In the genomic region with DNA sequence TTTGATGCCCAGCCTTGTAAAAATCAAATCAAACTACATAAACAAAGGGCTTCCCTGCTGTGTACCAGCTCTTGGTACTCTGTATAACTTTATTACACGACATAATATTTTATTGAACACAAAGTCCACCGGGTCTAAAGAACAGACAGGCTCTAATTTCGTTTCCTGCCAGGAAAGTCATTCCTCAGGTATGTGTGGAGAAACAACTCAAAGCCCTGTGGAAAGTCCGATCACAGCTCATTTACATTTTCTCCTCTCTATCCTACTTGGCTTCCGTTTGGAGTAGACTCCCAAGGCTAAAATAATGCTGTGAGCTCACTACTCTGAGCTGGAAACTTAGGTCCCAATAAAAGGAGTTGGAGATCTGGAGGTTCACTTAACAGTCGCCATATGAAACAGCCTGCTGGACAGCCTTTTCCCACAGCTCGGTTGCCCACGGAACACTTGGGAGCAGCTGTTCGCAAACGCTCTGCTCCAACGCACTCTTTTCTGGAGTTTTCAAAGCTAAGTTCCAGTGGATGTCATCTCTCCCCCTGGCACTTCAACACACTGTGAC, we compare ENCODE assay signal across 12 mouse cellular contexts.
DNase-seq lines count a peak whose midpoint lies in the region; ATAC-seq and TF ChIP-seq lines count a peak whose summit lies in the region.
"Had no signal": no experiment of that assay in that cellular context is flagged by ENCODE, and none has a peak within 500 bp of the region (broad histone marks: within the 10 kb centered on the region; RNA-seq: fewer than 3 reads in every experiment).

No protein-coding gene starts in this region.

- ATAC-seq in kidney, embryonic 15.5 days (replicated peaks; ENCODE audit: low FRiP score): no peak
- ATAC-seq in embryonic facial prominence, embryonic 14.5 days (ENCODE audit: low read depth): peak; percentile 35; the same call in 1 of the 2 replicates
- peak; percentile 78 for ATAC-seq in limb, embryonic 14.5 days (ENCODE audit: low FRiP score, low read depth)

- no peak overlapping the region for H3K4me3 ChIP-seq in kidney, embryonic 15.5 days (replicated peaks)
- H3K4me3 ChIP-seq in embryonic facial prominence, embryonic 14.5 days (ENCODE audit: low read depth, low read length): no peak overlapping the region
- H3K4me3 ChIP-seq in limb, embryonic 14.5 days (replicated peaks; ENCODE audit: low read length): no peak overlapping the region

- H3K9me3 ChIP-seq in kidney, embryonic 15.5 days (replicated peaks): no peaks in the 10 kb centered on the region
- no peaks in the 10 kb centered on the region for H3K9me3 ChIP-seq in embryonic facial prominence, embryonic 14.5 days (ENCODE audit: control insufficient read depth, low read length)
- 0 out of 2 replicates have a peak, but pooled peaks cover 3% of the 10 kb centered on the region for H3K9me3 ChIP-seq in limb, embryonic 14.5 days (ENCODE audit: control insufficient read depth, low read length)

- H3K27ac ChIP-seq in kidney, embryonic 15.5 days: peak overlapping the region; percentile 23; the same call in 1 of the 2 replicates
- H3K27ac ChIP-seq in embryonic facial prominence, embryonic 14.5 days (replicated peaks; ENCODE audit: low read depth, low read length): peak overlapping the region; percentile 66
- H3K27ac ChIP-seq in limb, embryonic 14.5 days (replicated peaks; ENCODE audit: low read depth, low read length): peak overlapping the region; percentile 63; the same call in 1 of the 2 replicates

- no peaks in the 10 kb centered on the region for H3K27me3 ChIP-seq in kidney, embryonic 15.5 days
- H3K27me3 ChIP-seq in embryonic facial prominence, embryonic 14.5 days (replicated peaks; ENCODE audit: control insufficient read depth, insufficient read depth, low read length): no peaks in the 10 kb centered on the region
- H3K27me3 ChIP-seq in limb, embryonic 14.5 days (ENCODE audit: control insufficient read depth, insufficient read depth, low read length): no peaks in the 10 kb centered on the region

- no peaks in the 10 kb centered on the region; the same call in 1 of the 2 replicates for H3K36me3 ChIP-seq in kidney, embryonic 15.5 days
- H3K36me3 ChIP-seq in embryonic facial prominence, embryonic 14.5 days (ENCODE audit: control insufficient read depth, insufficient read depth, low read length): no peaks in the 10 kb centered on the region
- no peaks in the 10 kb centered on the region for H3K36me3 ChIP-seq in limb, embryonic 14.5 days (ENCODE audit: control insufficient read depth, insufficient read depth, low read length)

- peaks cover 32% of the 10 kb centered on the region for H3K4me1 ChIP-seq in kidney, embryonic 15.5 days
- peaks cover 28% of the 10 kb centered on the region for H3K4me1 ChIP-seq in embryonic facial prominence, embryonic 14.5 days (ENCODE audit: control insufficient read depth, insufficient read depth, low read length)
- peaks cover 25% of the 10 kb centered on the region for H3K4me1 ChIP-seq in limb, embryonic 14.5 days (ENCODE audit: control insufficient read depth, insufficient read depth, low read length)

- WGBS in kidney, embryonic 15.5 days: 40% methylated on average over 11 of the region's 11 CpGs
- WGBS in embryonic facial prominence, embryonic 14.5 days: 56% methylated on average over 11 of the region's 11 CpGs
- 18% methylated on average over 11 of the region's 11 CpGs for WGBS in limb, embryonic 14.5 days

- H3K4me2 ChIP-seq in kidney, embryonic 15.5 days: 0 out of 2 replicates have a peak overlapping the region, but pooled peaks have one; percentile 9
- no peak overlapping the region for H3K4me2 ChIP-seq in embryonic facial prominence, embryonic 14.5 days (ENCODE audit: low read depth, low read length)
- peak overlapping the region; percentile 24 for H3K4me2 ChIP-seq in limb, embryonic 14.5 days (replicated peaks; ENCODE audit: low read depth, low read length, severe bottlenecking)
- H3K4me2 ChIP-seq: liver, embryonic 11.5 days; midbrain, embryonic 11.5 days had no signal

- no peak for TF ChIP-seq POLR2A in limb, embryonic 14.5 days (IDR thresholded peaks at IDR 0.05; ENCODE audit: borderline replicate concordance, extremely low read depth, insufficient read depth, insufficient read length)

- no peak for DNase-seq in kidney, postnatal 10 days
- DNase-seq in 3T3-L1 (ENCODE audit: low read depth, low spot score): peak; percentile 82
- DNase-seq in embryonic facial prominence, embryonic 14.5 days (ENCODE audit: low spot score): peak; percentile 51
- DNase-seq in limb, embryonic 14.5 days (ENCODE audit: low spot score): peak; percentile 82
- DNase-seq in cerebellum, postnatal 36 days: no peak
- no peak for DNase-seq in adrenal gland, postnatal 10 days
- DNase-seq: adrenal gland, postnatal 14 days; heart, postnatal 10 days; thymus, adult 2 months had no signal

- H3K9ac ChIP-seq in kidney, embryonic 15.5 days: no peak overlapping the region
- H3K9ac ChIP-seq in embryonic facial prominence, embryonic 14.5 days (ENCODE audit: low read depth, low read length): no peak overlapping the region
- 0 out of 2 replicates have a peak overlapping the region, but pooled peaks have one; percentile 8 for H3K9ac ChIP-seq in limb, embryonic 14.5 days (ENCODE audit: low read depth, low read length, severe bottlenecking)

Comparison
In these comparisons a context has a peak if more than half of its experiments do, and no peak if none do; other contexts are left out.
1. DNase-seq: peak in 3T3-L1 (single experiment), embryonic facial prominence, embryonic 14.5 days (single experiment) and limb, embryonic 14.5 days (single experiment); none in kidney, postnatal 10 days (single experiment), cerebellum, postnatal 36 days (0 of 2) and adrenal gland, postnatal 10 days (single experiment).
2. Peak in every context shown above with its lines, with median percentiles within 50 percentile points of each other: H3K27ac ChIP-seq.